Mouse (Mus musculus): ENCODE measurements at regions not wholly inside any gene's neighbourhood (a gene's known extent, or its start where the extent isn't known, plus 50 kb on each side); places are given as distances from the start of the nearest gene placed in this dataset.
A peak's percentile ranks its signal among the peaks of the same experiment; 100 is the strongest.

DNA sequence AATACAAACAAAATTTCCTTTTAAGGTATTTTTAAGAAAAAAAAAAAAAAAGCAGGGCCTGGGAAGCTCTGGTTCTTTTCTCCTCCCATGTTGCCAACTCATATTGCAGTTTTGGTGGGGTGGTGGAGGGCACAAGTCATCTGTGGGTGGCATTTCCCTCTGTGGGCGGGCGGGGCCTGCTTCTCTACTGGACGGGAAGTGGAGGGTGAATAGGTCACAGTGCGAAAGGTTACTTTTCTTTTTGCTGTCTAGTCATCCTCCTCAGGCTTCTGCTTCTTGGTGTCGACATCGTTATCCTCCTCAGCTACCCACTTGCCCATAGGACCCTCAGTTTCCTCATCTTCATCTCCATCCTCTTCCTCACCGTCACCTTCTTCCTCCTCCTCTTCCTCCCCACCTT lies 55.3 kb upstream of the Plcb1 start:
- no peaks in the 10 kb centered on the region for H3K36me3 ChIP-seq (ENCODE audit: control insufficient read depth, insufficient read depth, low read length)
- H3K27ac ChIP-seq (ENCODE audit: low read length), result no peak overlapping the region
- WGBS, result 74% methylated on average over 7 of the region's 7 CpGs
- no peaks in the 10 kb centered on the region for H3K9me3 ChIP-seq (ENCODE audit: control insufficient read depth, low read length)
- H3K4me2 ChIP-seq (ENCODE audit: low read depth, low read length), result no peak overlapping the region
- H3K9ac ChIP-seq (ENCODE audit: low read depth, low read length), result no peak overlapping the region
- ATAC-seq, result no peak
- H3K4me1 ChIP-seq (ENCODE audit: control insufficient read depth, insufficient read depth, low read length), result no peaks in the 10 kb centered on the region
- no peaks in the 10 kb centered on the region for H3K27me3 ChIP-seq (replicated peaks; ENCODE audit: control insufficient read depth, insufficient read depth, low read length)
- no peak overlapping the region for H3K4me3 ChIP-seq (ENCODE audit: low read length)

DNA sequence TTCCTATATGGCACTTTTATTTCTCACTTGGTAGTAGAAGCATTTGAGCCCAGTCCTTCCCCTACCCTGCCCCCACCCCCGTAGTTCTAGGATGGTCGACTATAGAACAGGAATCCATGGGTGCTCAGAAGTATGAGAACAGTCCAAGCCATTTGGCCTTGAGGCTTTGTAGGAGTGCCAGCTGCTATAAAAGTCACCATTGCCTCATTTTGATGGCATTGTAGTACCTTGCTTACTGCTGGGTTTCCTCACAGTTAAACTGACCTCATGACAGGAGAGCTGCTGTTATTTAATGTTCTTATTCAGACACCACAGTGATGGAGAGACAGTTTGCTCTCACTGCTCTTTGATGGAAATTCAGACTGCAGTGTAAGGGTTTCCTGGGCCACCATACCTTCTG lies 59.2 kb upstream of the Plcb1 start:
- Histone ChIP-seq H3K27ac (ENCODE audit: low read length) (no peak overlapping the region), H3K4me2 (ENCODE audit: low read depth, low read length) (no peak overlapping the region), H3K4me3 (ENCODE audit: low read length) (no peak overlapping the region), H3K4me1 (ENCODE audit: control insufficient read depth, insufficient read depth, low read length) (no peaks in the 10 kb centered on the region), H3K9ac (ENCODE audit: low read depth, low read length) (no peak overlapping the region), H3K27me3 (replicated peaks; ENCODE audit: control insufficient read depth, insufficient read depth, low read length) (no peaks in the 10 kb centered on the region), H3K9me3 (ENCODE audit: control insufficient read depth, low read length) (no peaks in the 10 kb centered on the region), H3K36me3 (ENCODE audit: control insufficient read depth, insufficient read depth, low read length) (no peaks in the 10 kb centered on the region)
- 66% methylated on average over 2 of the region's 2 CpGs for WGBS
- ATAC-seq, result no peak

DNA sequence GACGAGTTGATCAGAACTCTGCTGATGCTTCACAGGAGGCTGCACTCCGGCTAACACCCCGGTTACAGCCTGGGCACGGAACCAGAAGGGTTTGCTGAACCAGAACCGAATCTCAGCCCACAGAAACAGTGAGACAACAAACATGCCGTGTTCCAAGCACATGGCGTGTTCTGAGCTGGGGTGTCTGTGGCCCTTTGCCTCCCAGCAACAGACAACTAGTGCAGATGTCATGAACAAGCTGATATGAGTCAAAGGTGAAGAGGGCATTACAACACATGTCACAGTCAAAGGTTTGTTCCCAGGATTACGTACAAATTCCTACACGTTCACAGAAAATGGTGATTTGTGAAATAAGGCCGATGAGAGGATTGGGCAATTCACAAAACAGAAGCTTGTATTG lies 61.8 kb upstream of the Plcb1 start:
- no peak for ATAC-seq
- H3K4me3 ChIP-seq (ENCODE audit: low read length), result no peak overlapping the region
- no peak overlapping the region for H3K9ac ChIP-seq (ENCODE audit: low read depth, low read length)
- H3K9me3 ChIP-seq (ENCODE audit: control insufficient read depth, low read length), result no peaks in the 10 kb centered on the region
- no peaks in the 10 kb centered on the region for H3K4me1 ChIP-seq (ENCODE audit: control insufficient read depth, insufficient read depth, low read length)
- H3K27ac ChIP-seq (ENCODE audit: low read length), result no peak overlapping the region
- 72% methylated on average over 10 of the region's 10 CpGs for WGBS
- no peak overlapping the region for H3K4me2 ChIP-seq (ENCODE audit: low read depth, low read length)
- no peaks in the 10 kb centered on the region for H3K36me3 ChIP-seq (ENCODE audit: control insufficient read depth, insufficient read depth, low read length)
- no peaks in the 10 kb centered on the region for H3K27me3 ChIP-seq (replicated peaks; ENCODE audit: control insufficient read depth, insufficient read depth, low read length)

DNA sequence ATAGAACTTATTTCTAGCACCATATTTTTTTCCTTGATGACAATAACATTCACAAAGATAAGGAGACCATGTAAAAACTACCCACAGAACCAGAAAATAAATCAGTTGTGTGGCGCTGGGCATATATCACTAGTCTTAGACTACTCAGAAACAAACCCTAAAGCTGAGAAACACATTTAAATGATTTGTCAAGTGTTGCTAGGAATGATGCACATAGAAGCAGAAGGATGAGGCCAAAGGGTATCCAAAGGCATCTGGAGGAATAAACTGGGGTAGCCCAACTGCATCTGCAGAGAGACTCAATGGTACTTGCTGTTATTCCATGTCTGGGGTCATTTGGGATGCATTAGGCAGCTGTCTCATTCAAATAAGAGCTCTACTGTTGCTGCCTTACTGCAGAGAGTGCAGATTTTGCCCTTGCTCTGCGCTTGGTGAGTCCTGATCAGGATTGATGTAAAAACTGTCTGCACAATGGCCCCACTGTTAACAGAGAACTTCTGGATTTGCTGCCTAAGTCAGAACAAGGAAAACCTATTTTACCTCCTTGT lies 68.0 kb upstream of the Plcb1 start:
- H3K27ac ChIP-seq (ENCODE audit: low read length), result no peak overlapping the region
- 90% methylated on average over 2 of the region's 2 CpGs for WGBS
- ATAC-seq, result 0 out of 2 replicates have a peak, but pooled peaks have one; percentile 16

DNA sequence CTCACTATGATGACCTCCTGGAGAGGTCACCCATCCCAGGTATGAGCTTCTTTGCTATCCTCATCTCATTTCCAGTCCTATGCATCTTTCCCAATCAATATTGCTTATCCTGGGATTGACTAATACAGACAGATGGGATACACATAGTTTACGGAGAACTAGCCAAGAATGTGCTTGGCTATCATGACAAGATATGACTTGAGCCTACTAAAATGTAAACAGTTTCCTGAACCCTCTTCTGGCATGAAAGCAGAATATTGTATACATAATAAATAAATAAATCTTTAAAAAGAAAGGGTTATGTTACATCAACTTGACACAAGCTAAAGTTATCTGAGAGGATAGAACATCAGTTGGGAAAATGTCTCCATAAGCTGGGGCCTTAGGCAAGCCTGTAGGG lies 69.3 kb upstream of the Plcb1 start:
- 62% methylated on average over 1 of the region's 1 CpGs for WGBS
- no peaks in the 10 kb centered on the region for H3K27me3 ChIP-seq (replicated peaks; ENCODE audit: control insufficient read depth, insufficient read depth, low read length)
- ATAC-seq, result no peak

More for the DNA sequence above, 68.0 kb upstream of the Plcb1 start:
- no peak overlapping the region for H3K4me3 ChIP-seq (ENCODE audit: low read length)
- no peaks in the 10 kb centered on the region for H3K27me3 ChIP-seq (replicated peaks; ENCODE audit: control insufficient read depth, insufficient read depth, low read length)
- no peak overlapping the region for H3K9ac ChIP-seq (ENCODE audit: low read depth, low read length)
- H3K36me3 ChIP-seq (ENCODE audit: control insufficient read depth, insufficient read depth, low read length), result no peaks in the 10 kb centered on the region
- H3K4me2 ChIP-seq (ENCODE audit: low read depth, low read length), result no peak overlapping the region
- no peaks in the 10 kb centered on the region for H3K4me1 ChIP-seq (ENCODE audit: control insufficient read depth, insufficient read depth, low read length)
- no peaks in the 10 kb centered on the region for H3K9me3 ChIP-seq (ENCODE audit: control insufficient read depth, low read length)

DNA sequence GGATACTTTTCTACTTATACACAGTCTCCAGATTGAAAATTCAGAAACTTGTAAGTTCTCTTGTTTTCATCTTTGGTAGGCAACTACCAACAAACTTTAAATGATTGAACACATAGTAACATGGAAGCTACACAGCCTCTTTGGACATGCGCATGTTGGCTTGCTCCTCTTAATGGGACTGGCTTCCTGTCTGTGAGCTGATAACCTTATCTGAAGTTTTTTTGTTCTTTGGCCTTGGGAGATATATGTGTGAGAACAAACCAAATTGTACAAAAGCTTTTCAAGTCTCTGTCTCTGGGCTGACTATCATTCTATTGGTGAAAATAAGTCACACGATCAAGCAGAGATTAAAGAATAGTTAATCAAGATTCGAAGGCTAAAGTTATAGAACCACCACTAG lies 70.1 kb upstream of the Tmx4 start:
- Histone ChIP-seq H3K27me3 (replicated peaks; ENCODE audit: control insufficient read depth, insufficient read depth, low read length) (no peaks in the 10 kb centered on the region), H3K4me3 (ENCODE audit: low read length) (no peak overlapping the region), H3K4me1 (ENCODE audit: control insufficient read depth, insufficient read depth, low read length) (no peaks in the 10 kb centered on the region), H3K36me3 (ENCODE audit: control insufficient read depth, insufficient read depth, low read length) (no peaks in the 10 kb centered on the region), H3K4me2 (ENCODE audit: low read depth, low read length) (no peak overlapping the region), H3K9ac (ENCODE audit: low read depth, low read length) (no peak overlapping the region), H3K27ac (ENCODE audit: low read length) (no peak overlapping the region), H3K9me3 (ENCODE audit: control insufficient read depth, low read length) (no peaks in the 10 kb centered on the region)
- ATAC-seq, result no peak
- WGBS, result 87% methylated on average over 3 of the region's 3 CpGs

More for the DNA sequence above, 69.3 kb upstream of the Plcb1 start:
- Histone ChIP-seq H3K4me2 (ENCODE audit: low read depth, low read length) (no peak overlapping the region), H3K36me3 (ENCODE audit: control insufficient read depth, insufficient read depth, low read length) (no peaks in the 10 kb centered on the region), H3K27ac (ENCODE audit: low read length) (no peak overlapping the region), H3K4me1 (ENCODE audit: control insufficient read depth, insufficient read depth, low read length) (no peaks in the 10 kb centered on the region), H3K9ac (ENCODE audit: low read depth, low read length) (no peak overlapping the region), H3K9me3 (ENCODE audit: control insufficient read depth, low read length) (no peaks in the 10 kb centered on the region), H3K4me3 (ENCODE audit: low read length) (no peak overlapping the region)

DNA sequence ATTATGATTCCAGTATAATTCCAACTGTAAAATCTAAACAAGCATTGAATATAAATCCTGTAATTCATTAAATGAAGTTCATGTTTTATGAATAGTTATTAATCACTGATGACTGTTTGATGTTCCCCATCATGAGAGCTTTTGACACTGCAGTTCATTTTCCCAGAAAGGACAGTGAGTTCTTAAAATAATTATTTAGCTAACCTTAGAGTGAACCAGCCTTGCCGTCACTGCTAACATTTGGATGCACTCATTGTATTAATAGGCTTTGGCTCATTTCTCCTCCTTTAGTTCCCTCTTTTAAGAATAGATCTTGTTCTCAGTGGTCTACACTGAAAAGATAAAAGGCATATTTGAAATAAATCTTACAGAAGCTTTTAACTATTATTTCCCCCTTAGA lies 64.8 kb upstream of the Tmx4 start:
- Histone ChIP-seq H3K9me3 (ENCODE audit: control insufficient read depth, low read length) (no peaks in the 10 kb centered on the region), H3K27ac (ENCODE audit: low read length) (no peak overlapping the region), H3K4me3 (ENCODE audit: low read length) (no peak overlapping the region), H3K9ac (ENCODE audit: low read depth, low read length) (no peak overlapping the region), H3K4me2 (ENCODE audit: low read depth, low read length) (no peak overlapping the region), H3K27me3 (replicated peaks; ENCODE audit: control insufficient read depth, insufficient read depth, low read length) (no peaks in the 10 kb centered on the region), H3K36me3 (ENCODE audit: control insufficient read depth, insufficient read depth, low read length) (no peaks in the 10 kb centered on the region), H3K4me1 (ENCODE audit: control insufficient read depth, insufficient read depth, low read length) (no peaks in the 10 kb centered on the region)
- no peak for ATAC-seq
- 44% methylated on average over 1 of the region's 1 CpGs for WGBS

DNA sequence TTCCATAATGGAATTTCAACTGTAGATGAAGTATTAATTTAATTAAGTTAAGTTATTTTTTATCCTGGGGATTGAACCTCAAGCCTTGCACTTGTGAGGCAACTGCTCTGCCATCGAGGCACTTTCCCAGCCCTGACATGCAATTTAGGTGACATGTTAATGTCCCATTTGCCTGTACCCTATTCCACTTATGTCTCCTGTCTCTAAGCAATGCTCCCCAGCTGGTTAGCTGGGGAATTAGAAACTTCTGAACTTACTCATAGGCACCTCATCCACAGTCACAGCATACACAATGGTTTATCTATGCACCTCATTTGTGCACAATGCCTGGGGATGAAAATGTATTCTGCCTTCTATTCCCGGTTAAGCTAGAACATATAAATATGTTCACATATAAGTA lies 59.1 kb upstream of the Tmx4 start:
- H3K4me3 ChIP-seq (ENCODE audit: low read length), result no peak overlapping the region
- H3K9ac ChIP-seq (ENCODE audit: low read depth, low read length), result no peak overlapping the region
- H3K4me1 ChIP-seq (ENCODE audit: control insufficient read depth, insufficient read depth, low read length), result no peaks in the 10 kb centered on the region
- H3K27me3 ChIP-seq (replicated peaks; ENCODE audit: control insufficient read depth, insufficient read depth, low read length), result no peaks in the 10 kb centered on the region
- no peaks in the 10 kb centered on the region for H3K36me3 ChIP-seq (ENCODE audit: control insufficient read depth, insufficient read depth, low read length)
- no peak for ATAC-seq
- no peak overlapping the region for H3K27ac ChIP-seq (ENCODE audit: low read length)
- no peaks in the 10 kb centered on the region for H3K9me3 ChIP-seq (ENCODE audit: control insufficient read depth, low read length)
- no peak overlapping the region for H3K4me2 ChIP-seq (ENCODE audit: low read depth, low read length)
- whole genome bisulfite sequencing, result 70% methylated on average over 2 of the region's 2 CpGs

DNA sequence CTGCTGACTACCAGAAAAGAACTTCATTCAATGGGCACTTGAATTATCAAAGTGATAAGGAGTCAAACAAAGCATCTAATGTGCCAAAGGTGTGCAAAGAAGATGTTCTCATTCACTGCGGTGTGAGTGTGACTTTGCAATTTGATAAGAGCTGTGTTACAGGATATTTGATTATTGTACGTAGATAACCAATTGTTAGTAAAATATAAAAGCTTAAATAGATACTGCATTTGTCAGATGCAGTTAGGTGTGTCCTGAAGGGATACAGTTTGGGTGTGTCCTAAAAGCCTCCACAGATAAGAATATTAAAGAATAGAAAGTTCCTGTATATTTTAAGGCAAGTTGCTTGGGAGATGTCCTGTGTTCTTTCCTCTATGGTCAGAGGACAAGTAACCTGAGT lies 53.5 kb upstream of the Tmx4 start:
- H3K9me3 ChIP-seq (ENCODE audit: control insufficient read depth, low read length), result no peaks in the 10 kb centered on the region
- no peaks in the 10 kb centered on the region for H3K27me3 ChIP-seq (replicated peaks; ENCODE audit: control insufficient read depth, insufficient read depth, low read length)
- H3K4me3 ChIP-seq (ENCODE audit: low read length), result no peak overlapping the region
- ATAC-seq, result no peak
- H3K9ac ChIP-seq (ENCODE audit: low read depth, low read length), result no peak overlapping the region
- no peak overlapping the region for H3K27ac ChIP-seq (ENCODE audit: low read length)
- H3K36me3 ChIP-seq (ENCODE audit: control insufficient read depth, insufficient read depth, low read length), result no peaks in the 10 kb centered on the region
- no peak overlapping the region for H3K4me2 ChIP-seq (ENCODE audit: low read depth, low read length)
- WGBS, result 90% methylated on average over 2 of the region's 2 CpGs
- H3K4me1 ChIP-seq (ENCODE audit: control insufficient read depth, insufficient read depth, low read length), result no peaks in the 10 kb centered on the region

DNA sequence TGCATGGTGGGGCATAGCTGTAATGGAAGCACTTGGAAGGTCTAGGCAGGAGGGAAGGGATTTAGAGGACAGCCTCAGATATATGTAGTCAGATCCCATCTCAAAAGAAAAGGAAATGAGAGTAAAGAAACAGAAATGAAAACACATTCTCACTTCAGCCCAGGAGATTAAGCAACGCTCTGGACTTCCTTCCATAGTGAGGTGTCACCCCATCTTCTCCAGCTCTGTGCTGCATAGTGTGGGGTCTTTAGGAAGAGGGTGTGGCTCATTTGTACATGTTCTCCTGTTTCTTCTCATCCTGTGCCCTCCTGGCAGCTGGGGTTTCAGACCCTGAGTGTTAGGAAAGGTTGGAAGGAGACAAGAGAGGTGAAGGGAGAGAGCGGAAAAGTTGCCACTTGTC lies 52.4 kb upstream of the Tmx4 start:
- no peak overlapping the region for H3K4me2 ChIP-seq (ENCODE audit: low read depth, low read length)
- H3K9ac ChIP-seq (ENCODE audit: low read depth, low read length), result no peak overlapping the region
- H3K4me3 ChIP-seq (ENCODE audit: low read length), result no peak overlapping the region
- H3K27me3 ChIP-seq (replicated peaks; ENCODE audit: control insufficient read depth, insufficient read depth, low read length), result no peaks in the 10 kb centered on the region
- H3K9me3 ChIP-seq (ENCODE audit: control insufficient read depth, low read length), result no peaks in the 10 kb centered on the region
- WGBS, result 82% methylated on average over 2 of the region's 2 CpGs
- H3K4me1 ChIP-seq (ENCODE audit: control insufficient read depth, insufficient read depth, low read length), result no peaks in the 10 kb centered on the region
- no peak for ATAC-seq
- no peaks in the 10 kb centered on the region for H3K36me3 ChIP-seq (ENCODE audit: control insufficient read depth, insufficient read depth, low read length)
- H3K27ac ChIP-seq (ENCODE audit: low read length), result no peak overlapping the region

Measured in intestine, embryonic 16.5 days (tissue).